Mouse (Mus musculus) E14TG2a.4 (cell line): ENCODE results near the gene Acot4.
"Not testable (repeated sequence)": the region's sequence is repeated elsewhere in the genome, so short reads cannot be mapped to it uniquely, and the experiment has no call there.

ENCODE experiments used
- H3K27me3 ChIP-seq: 2 replicates; pipeline ENCODE4 v1.6.1; 2014; ENCODE audit warnings: low read length, control low read depth; ENCODE audit not compliant: insufficient read depth
- H3K36me3 ChIP-seq: 2 replicates; pipeline ENCODE4 v1.6.1; 2014; ENCODE audit warnings: low read length, control low read depth; ENCODE audit not compliant: insufficient read depth
- H3K4me1 ChIP-seq: replicated peaks from 2 replicates; pipeline ENCODE4 v1.6.1; 2014; ENCODE audit warnings: low read depth, low read length, control low read depth
- H3K4me3 ChIP-seq: replicated peaks from 2 replicates; pipeline ENCODE4 v1.5.1; 2014; ENCODE audit warnings: mild to moderate bottlenecking, low read length
- H3K9me3 ChIP-seq: 2 replicates; pipeline ENCODE4 v1.6.1; 2014; ENCODE audit warnings: low read length, control low read depth
- CTCF ChIP-seq: conservative IDR thresholded peaks from 2 replicates; pipeline ENCODE4 v1.5.1; 2014; ENCODE audit warnings: low read length
- NANOG ChIP-seq: IDR thresholded peaks from 2 replicates; pipeline ENCODE4 v1.6.1; 2014; ENCODE audit warnings: borderline replicate concordance, low read length, mixed read lengths
- POU5F1 ChIP-seq: IDR thresholded peaks from 2 replicates; pipeline ENCODE4 v1.6.1; 2014; ENCODE audit warnings: low read length, borderline replicate concordance

The Acot4 gene

DNA sequence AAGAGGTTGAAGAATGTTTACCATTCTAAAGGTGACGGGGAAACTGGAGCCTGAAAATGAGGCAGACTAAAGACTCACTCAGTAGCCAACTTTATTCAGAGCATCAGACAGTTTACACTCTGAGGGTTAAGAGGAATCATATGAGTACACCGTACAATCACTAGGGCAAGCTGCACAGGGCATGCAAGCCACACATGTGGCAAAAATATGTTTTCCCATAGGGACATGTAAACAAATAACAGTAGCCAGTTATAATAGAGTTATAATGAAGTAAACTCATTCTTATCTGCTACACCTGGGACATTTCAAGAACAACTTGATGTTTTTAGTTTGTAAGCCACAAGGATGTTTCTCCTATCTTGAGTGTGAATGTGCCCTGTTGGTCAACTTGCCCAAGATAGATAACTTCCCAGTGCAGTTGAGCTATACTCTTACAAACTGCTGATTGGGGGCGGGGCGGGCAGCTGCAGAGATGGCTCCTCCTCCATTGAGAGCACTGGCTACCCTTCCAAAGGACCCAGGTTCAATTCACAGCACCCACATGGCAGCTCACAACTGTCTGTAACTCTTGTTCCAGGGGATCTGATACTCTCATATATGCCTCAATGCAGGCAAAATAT, 39.3 kb downstream of the Acot4 start:
- Histone ChIP-seq H3K27me3 (no peaks in the 10 kb centered on the region; the same call in 1 of the 2 replicates), H3K9me3 (no peaks in the 10 kb centered on the region), H3K36me3 (no peaks in the 10 kb centered on the region), H3K4me3 (no peak overlapping the region), H3K4me1 (no peaks in the 10 kb centered on the region)
- no peak for TF ChIP-seq CTCF

- no peaks in the 10 kb centered on the region for H3K27me3 ChIP-seq
- no peaks in the 10 kb centered on the region for H3K36me3 ChIP-seq
- no peaks in the 10 kb centered on the region; the same call in 1 of the 2 replicates for H3K4me1 ChIP-seq
- TF ChIP-seq POU5F1 (no peak), CTCF (no peak), NANOG (no peak)
- no peak overlapping the region for H3K4me3 ChIP-seq
- peaks cover 17% of the 10 kb centered on the region for H3K9me3 ChIP-seq
Measured at GRCm38 (mm10) chr12:84083842-84084241, 45.7 kb downstream of the Acot4 start.

DNA sequence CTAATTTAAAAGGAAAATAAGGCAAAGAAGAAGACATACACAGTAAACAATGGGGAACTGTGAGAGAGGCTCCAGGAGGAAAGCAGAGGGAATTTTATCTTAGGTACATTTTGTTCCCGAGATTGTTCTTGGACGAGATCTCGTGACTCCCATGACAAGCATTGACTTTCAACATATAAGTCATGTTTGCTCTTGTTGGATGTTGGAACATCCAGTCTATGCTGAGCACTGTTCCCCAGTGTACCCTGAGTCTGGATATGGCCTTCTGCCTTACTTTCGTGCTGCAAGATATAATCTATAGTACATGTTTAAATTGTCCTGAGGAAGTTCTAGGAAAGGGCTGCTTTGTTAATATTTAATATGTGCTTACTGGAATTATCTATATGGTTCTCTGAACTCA, 46.4 kb downstream of the Acot4 start:
- no peaks in the 10 kb centered on the region; the same call in 1 of the 2 replicates for H3K4me1 ChIP-seq
- H3K36me3 ChIP-seq, result no peaks in the 10 kb centered on the region
- H3K27me3 ChIP-seq, result no peaks in the 10 kb centered on the region
- H3K4me3 ChIP-seq, result no peak overlapping the region
- peaks cover 24% of the 10 kb centered on the region for H3K9me3 ChIP-seq
- TF ChIP-seq NANOG (no peak), CTCF (no peak), POU5F1 (no peak)

DNA sequence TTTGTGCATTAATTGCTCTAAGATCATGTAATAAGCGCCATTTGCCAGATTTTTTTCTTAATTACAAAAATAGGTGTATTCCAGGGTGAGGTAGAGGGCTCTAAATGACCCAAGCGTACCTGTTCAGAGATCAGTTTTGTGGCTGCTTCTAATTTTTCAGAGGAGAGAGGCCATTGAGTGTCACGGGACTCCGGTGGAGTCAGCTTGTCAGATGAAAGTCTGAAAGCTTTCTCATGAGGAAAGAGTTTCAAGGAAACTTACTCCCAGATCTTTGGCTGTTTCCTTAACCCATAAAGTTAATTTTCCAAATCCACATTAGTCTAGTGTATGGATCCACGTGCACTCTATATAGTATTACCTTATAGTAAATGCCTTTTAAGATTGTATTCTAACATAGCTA, 56.5 kb downstream of the Acot4 start:
- not testable (repeated sequence) for H3K4me1 ChIP-seq, H3K4me3 ChIP-seq, H3K36me3 ChIP-seq
- peaks cover 13% of the 10 kb centered on the region for H3K27me3 ChIP-seq
- H3K9me3 ChIP-seq, result peaks cover 64% of the 10 kb centered on the region
